Mouse (Mus musculus): Measurements from ENCODE around the gene Gpa33. TPM values are rescaled to one million over a fixed set of nuclear protein-coding genes. Genes with fewer than 3 reads are reported as not detected.

The Gpa33 gene
- total RNA-seq, 2 experiments from 2014 or later = not detected

Other genes starting within 250 kb of the Gpa33 start
- gene Pou2f1, start 127.6 kb upstream of the Gpa33 start, total RNA-seq (2021) = 1 to 10 TPM; 6.4 to 7.9 TPM
- 10 to 100 TPM; 70.6 to 92.3 TPM for gene Dusp27, start 2.3 kb upstream of the Gpa33 start, total RNA-seq (2021)
- not detected for gene Mael, start 108.5 kb downstream of the Gpa33 start, total RNA-seq (2021)
- gene Ildr2, start 123.9 kb downstream of the Gpa33 start, total RNA-seq (2021) = 1 to 10 TPM; 1.2 to 1.6 TPM
- gene Tada1, start 248.9 kb downstream of the Gpa33 start, total RNA-seq (2021) = 1 to 10 TPM; 5.1 to 5.2 TPM

All from gastrocnemius, postnatal 36 days (tissue).